Mouse (Mus musculus) naive thymus-derived CD4-positive, alpha-beta T cell, adult 2 months (primary cell): ENCODE data around the gene Ptger3.
A peak's percentile ranks its signal among the peaks of the same experiment; 100 is the strongest.

ENCODE experiments used
- DNase-seq: peaks from one replicate; pipeline ENCODE4 v3.0.0-alpha.2; 2011; ENCODE audit warnings: low read depth

Ptger3 gene

GRCm38 (mm10) chr3:157582626-157583405 lies 16.1 kb downstream of the Ptger3 start:
- DNase-seq = no peak

DNA sequence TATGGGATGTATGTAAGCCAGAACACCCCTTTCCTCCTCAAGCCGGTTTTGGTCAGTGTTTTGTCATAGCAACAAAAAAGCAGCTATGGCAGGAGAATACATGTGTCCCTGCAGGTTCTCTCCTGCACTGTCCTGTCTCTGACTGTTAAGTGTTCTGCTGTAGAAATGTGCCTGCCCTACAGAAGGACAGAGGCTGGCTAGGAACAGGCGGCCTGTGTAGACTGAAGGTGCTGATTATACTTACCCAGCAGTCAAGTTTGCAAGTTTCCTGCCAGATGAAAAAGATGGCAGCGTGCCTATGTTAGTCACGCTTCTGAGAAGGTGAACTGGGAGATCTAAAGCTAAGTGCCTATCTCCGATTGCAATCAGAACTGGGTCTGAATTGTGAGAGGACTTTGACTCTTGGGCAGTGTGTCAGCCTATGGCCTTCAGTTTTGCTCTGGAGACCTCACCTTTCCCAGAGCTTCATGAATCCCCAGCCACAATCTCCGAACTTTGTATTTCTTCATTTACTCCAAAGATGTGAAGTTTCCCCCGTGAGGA lies 31.2 kb downstream of the Ptger3 start:
- no peak for DNase-seq

- no peak for DNase-seq
These were observed 38.2 kb downstream of the Ptger3 start for GRCm38 (mm10) chr3:157604684-157605410.

DNA sequence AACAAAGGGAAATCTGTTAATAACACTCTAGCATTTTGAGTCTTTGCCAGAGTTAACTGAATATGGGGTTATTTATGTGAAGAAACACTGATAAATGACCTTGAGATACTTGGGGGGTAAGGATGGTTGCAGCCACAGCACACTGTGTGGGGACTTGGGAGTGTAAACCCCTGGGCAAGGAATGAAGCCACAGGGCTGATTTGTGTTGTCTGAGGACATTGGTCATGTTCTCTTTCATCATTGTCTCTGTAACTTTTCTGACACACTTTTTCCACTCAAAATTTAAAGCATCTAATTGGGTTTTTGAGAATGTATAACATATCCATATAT lies 38.7 kb downstream of the Ptger3 start:
- DNase-seq = no peak

DNA sequence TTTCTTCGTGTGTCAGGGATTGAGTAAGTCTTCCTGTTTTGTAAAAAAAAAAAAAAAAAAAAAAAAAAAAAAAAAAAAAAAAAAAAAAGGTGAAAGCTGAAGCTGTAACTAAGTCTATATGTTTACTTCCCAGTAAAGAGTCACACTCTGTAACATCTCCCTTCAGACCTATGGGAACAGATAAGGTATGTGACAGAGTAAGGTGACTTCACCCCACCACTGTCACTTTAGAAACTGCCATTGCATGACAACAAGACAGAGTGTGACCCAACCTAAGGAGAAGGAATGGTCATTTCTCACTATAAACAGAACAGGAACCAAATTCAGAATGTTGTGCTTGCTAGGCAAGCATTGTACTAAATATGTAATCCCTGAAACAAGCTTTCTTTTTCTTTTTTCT lies 46.9 kb downstream of the Ptger3 start:
- peak; percentile 25 for DNase-seq

- DNase-seq = peak; percentile 53
These were observed 50.3 kb downstream of the Ptger3 start for GRCm38 (mm10) chr3:157616949-157617348.

DNA sequence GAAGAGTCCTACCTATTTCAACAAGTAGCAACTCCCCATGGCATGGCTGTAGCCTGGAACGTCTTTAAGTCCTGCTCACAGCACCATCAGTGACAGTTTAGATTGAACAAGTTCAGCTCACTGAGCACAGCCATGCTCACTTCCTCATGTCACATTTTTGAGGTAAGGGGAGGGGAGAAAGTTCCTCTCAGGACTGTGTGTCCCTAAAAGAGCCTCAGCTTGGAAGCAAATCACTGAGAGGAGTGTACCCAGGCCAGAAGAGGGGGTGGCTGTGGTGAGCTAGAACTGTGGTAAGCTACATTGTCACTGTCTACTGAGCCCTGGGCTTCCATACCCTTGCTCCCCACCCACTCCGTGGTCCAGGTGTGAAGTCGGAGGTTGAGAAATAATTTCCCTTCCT lies 60.7 kb downstream of the Ptger3 start:
- no peak for DNase-seq

- DNase-seq = no peak
These were observed 64.0 kb downstream of the Ptger3 start for GRCm38 (mm10) chr3:157630671-157631070.

- DNase-seq = no peak
These were observed 64.7 kb downstream of the Ptger3 start for GRCm38 (mm10) chr3:157631383-157631782.

- no peak for DNase-seq
These were observed 67.7 kb downstream of the Ptger3 start for GRCm38 (mm10) chr3:157634431-157634830.

- DNase-seq = no peak
These were observed 69.0 kb downstream of the Ptger3 start for GRCm38 (mm10) chr3:157635713-157636112.

- no peak for DNase-seq
These were observed 70.2 kb downstream of the Ptger3 start for GRCm38 (mm10) chr3:157636887-157637286.

DNA sequence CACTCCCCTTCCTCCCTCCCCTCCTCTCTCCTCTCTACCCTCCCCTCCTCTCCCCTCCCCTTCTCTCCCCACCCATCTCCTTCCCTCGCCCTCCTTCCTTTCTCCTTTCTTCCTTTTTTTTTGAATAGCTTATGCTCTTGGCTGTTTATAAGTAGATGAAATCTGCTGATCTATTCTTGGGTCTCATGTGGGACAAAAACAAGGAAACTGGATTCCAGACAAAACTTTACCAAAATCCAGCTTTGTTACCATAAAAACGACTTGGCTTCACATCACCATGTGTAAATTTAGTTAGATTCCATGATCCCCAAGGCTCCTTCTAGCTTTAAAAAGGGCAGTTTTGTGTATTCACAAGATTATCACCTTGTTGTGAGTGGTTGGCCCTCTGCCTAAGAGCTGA lies 70.6 kb downstream of the Ptger3 start:
- no peak for DNase-seq

- no peak for DNase-seq
These were observed 74.9 kb downstream of the Ptger3 start for GRCm38 (mm10) chr3:157641634-157642033.

DNA sequence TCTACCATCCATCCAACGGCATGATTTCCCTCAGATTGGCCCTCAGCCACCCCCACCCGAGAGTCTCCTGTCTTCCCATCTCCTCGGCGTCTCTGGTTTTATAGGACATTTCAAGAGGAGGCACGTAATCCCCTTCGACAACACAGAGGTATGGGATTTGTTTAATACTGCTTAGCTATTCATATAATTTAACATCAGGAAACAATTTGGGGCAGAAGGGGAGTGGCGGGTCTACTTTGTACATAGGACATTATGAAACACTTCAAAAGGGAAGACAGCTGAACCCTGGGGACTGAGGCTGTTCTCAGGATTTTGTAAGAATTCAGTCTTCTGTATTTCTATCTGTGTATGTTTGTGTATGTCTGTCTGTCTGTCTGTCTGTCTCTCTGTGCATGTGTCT lies 94.9 kb downstream of the Ptger3 start:
- no peak for DNase-seq

DNA sequence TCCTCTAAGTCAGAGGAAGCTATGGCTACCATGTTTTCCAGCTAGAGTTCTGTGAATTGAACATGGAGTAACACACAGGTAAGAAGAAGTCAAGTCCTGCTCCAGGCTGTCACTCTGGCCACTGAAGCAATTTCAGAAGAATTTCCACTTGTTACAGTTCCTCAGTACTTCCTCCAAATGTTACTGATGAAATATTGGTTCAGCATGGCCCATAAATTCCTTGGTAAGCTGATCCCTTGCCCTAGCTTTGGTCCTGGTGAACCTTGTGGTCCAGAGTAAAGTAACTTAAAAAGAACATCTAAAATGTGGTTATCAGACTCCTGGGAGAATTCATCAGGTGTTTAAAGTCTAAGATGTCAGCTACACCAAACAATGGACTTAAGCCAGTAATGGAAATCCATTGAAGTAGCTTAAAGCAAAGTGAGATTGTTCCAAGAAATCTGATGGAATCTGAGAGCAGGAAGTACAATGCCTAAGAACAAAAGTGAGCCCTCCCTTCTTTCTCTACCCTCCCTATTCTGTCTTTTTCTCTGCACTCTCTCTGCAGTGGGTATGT lies 97.9 kb downstream of the Ptger3 start:
- DNase-seq = no peak

DNA sequence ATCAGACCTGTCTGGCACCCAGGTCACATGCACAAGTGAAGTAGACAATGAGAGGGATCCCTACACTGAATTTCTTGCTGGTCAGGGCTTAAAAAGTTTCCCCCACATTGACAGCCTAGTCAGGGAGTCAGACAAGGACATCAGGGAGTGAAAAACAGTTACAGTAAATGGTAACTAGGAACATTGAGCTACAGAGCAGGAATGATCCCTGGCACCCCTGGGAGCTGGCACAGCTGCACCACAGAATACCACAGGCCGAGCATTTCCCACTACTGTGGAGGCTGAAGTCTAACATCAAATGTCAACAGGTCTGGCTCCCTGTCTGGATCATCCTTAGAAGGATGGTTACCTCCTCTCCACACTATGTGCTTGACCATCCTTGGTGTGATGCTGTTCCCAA lies 98.8 kb downstream of the Ptger3 start:
- no peak for DNase-seq

DNA sequence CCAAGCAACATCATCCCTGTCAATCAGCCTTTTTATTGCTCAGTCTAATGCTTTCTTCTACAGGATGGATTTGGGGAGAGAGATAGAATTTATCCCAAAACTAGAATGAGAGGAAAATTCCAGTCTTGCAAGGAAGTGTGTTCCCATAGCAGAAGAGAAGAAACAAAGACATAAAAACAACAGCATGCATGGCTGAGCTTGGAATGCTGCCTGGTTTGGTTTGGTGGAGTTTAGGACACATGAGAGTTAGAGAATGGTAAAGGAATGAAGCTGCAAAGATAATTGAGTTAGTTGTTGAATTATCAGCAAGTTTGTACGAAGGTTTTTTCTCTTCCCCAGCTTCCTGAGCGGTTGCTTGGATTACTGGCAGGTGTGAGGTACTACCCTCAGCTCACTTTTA lies 99.5 kb downstream of the Ptger3 start:
- no peak for DNase-seq

DNA sequence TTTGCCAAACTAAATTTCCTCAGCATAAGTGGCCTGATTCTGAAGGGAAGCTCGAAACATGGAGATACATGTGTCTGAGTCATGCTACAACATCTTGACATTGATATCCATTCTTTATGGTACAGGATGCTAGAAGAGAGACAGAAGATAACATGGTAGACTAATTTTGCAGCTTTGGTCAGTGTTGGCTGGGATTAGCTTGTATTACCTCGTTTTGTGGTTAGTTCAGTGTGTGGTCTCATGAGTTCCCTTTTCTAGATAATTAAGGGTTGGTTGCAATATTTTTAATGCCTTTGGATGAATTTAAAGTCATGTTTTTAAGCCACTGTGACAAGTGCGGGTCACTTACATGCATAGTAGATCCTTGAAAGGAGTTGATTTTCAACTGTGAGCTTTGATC lies 119.4 kb downstream of the Ptger3 start:
- DNase-seq = no peak

DNA sequence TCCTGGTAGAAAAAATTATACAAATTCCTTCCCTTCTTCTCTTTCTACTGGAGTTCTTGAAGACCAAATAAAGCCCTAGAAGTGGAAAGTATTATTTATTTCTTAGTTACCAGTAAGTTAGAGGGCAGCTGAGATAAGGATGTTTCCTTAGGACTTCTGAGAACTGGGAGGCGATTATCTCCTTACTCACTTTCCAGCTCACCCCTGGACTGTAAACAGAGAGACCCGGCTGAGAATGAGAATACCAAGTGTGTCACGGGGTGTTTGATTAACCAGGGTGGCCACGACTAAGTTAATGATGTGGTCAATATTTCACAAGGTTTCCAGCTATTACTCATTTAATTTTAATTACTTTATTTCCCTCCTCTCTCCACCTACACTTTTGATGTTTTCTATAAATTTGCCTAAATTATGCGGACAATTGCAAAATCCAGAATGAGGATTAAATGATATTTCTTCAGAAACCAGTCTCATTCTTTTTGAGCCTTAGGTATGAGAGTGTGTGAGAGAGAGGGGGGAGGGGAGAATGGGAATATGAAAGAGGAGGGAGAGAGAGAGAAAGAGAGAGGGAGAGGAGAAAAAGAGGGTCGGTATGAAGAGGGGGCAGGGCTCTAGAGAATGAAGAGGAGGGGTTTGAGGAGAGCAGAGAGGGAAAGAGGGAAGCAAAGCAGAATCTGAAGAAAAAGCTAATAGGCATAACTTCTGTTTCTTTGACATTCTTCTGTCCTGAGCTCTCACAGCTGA lies 121.9 kb downstream of the Ptger3 start:
- no peak for DNase-seq
